ENCODE assay signal across 8 mouse cellular contexts in the genomic region with DNA sequence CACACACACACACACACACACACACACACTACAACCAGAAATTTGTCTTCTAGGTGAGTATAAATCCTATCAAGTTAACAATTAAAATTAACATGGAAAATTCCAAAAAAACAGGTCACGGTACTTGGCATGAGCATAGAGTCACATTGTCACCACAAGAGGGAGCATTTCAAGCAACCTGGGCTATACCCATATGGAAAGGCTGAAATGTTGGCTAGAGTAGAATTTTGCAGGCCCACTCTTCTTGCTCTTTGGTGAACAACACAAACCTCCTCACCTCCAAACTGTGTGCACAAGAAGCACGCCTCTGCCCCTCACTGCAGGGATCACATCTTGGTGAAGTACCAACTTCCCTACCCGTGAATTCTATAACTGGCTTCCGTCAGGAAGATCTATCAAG. TPM values are rescaled to one million over a fixed set of nuclear protein-coding genes. Genes with fewer than 3 reads are reported as not detected.
A peak's percentile ranks its signal among the peaks of the same experiment; 100 is the strongest.
DNase-seq lines count a peak whose midpoint lies in the region; TF ChIP-seq lines count a peak whose summit lies in the region.
"Had no signal": no experiment of that assay in that cellular context is flagged by ENCODE, and none has a peak within 500 bp of the region (broad histone marks: within the 10 kb centered on the region; RNA-seq: fewer than 3 reads in every experiment).

No protein-coding gene starts in this region.

- peak; percentile 80 for TF ChIP-seq CTCF in layer of hippocampus, adult 2 months (conservative IDR thresholded peaks at IDR 0.05)
- peak; percentile 25; the same call in 1 of the 2 replicates for TF ChIP-seq CTCF in bone marrow macrophage, adult 2 months (IDR thresholded peaks at IDR 0.05; ENCODE audit: low read depth, low read length)

- no peak overlapping the region for H3K4me3 ChIP-seq in layer of hippocampus, adult 2 months
- H3K4me3 ChIP-seq in bone marrow macrophage, adult 2 months (ENCODE audit: insufficient read depth, low read length) = no peak overlapping the region
- H3K4me3 ChIP-seq: lung, embryonic 15.5 days had no signal

- TF ChIP-seq POLR2A in bone marrow macrophage, adult 2 months (IDR thresholded peaks at IDR 0.05; ENCODE audit: borderline replicate concordance, low read depth, low read length) = no peak

- H3K27ac ChIP-seq in layer of hippocampus, adult 2 months = no peak overlapping the region
- H3K27ac ChIP-seq in bone marrow macrophage, adult 2 months (ENCODE audit: insufficient read depth, low read depth, low read length) = no peak overlapping the region
- H3K27ac ChIP-seq: lung, embryonic 15.5 days had no signal

- DNase-seq in layer of hippocampus, adult 2 months (ENCODE audit: low spot score in 2 of 2) = peak in 1 of 2 experiments; percentile 21
- DNase-seq in layer of hippocampus, adult 8-10 months (ENCODE audit: low spot score in 2 of 2) = no peak
- DNase-seq in ES-CJ7 (ENCODE audit: low read depth, low spot score) = peak; percentile 75
- peak; percentile 14 to 22 for DNase-seq in heart, postnatal 36 days
- DNase-seq in mesoderm, embryonic 11.5 days (ENCODE audit: low read depth, low spot score) = peak; percentile 61
- DNase-seq in layer of hippocampus, postnatal 36 days = no peak

- intact Hi-C loops in heart, postnatal 36 days (cut with DNase I) = no loop called here

- H3K4me1 ChIP-seq in bone marrow macrophage, adult 2 months (ENCODE audit: control insufficient read depth, insufficient read depth, low read length) = peaks cover 27% of the 10 kb centered on the region

RNA-seq across cellular contexts. Expression of a gene that starts 2.9 kb away (rescaled TPM):
- total RNA-seq in layer of hippocampus, adult 2 months (2021) = 10 to 100 TPM; 33.4 to 34.2 TPM
- total RNA-seq in layer of hippocampus, adult 8-10 months (2022) = 10 to 100 TPM; 33.0 to 34.6 (median 33.5) TPM
- 2.1 TPM in 2 replicates for polyA plus RNA-seq in bone marrow macrophage, adult 2 months (2012; ENCODE audit: insufficient read depth, insufficient read length, missing spikeins)
- total RNA-seq in heart, postnatal 36 days (2021) = 10 to 100 TPM; 17.0 to 17.3 TPM
- total RNA-seq in layer of hippocampus, postnatal 36 days (2021) = 10 to 100 TPM; 34.7 to 35.5 TPM

RNA-seq across cellular contexts. Expression of a gene that starts 12.9 kb away (rescaled TPM):
- total RNA-seq in layer of hippocampus, adult 2 months (2021) = 100 to 1,000 TPM; 502 to 540 TPM
- 100 to 1,000 TPM; 520 to 573 (median 534) TPM for total RNA-seq in layer of hippocampus, adult 8-10 months (2022)
- polyA plus RNA-seq in bone marrow macrophage, adult 2 months (2012; ENCODE audit: insufficient read depth, insufficient read length, missing spikeins) = 256 and 259 TPM in 2 replicates
- total RNA-seq in heart, postnatal 36 days (2021) = 10 to 100 TPM; 91.8 to 93.2 TPM
- total RNA-seq in layer of hippocampus, postnatal 36 days (2021) = 100 to 1,000 TPM; 507 to 547 TPM

RNA-seq across cellular contexts. Expression of a gene that starts 34.4 kb away (rescaled TPM):
- total RNA-seq in layer of hippocampus, adult 2 months (2021) = 10 to 100 TPM; 27.6 to 35.4 TPM
- 10 to 100 TPM; 25.5 to 34.9 (median 29.1) TPM for total RNA-seq in layer of hippocampus, adult 8-10 months (2022)
- polyA plus RNA-seq in bone marrow macrophage, adult 2 months (2012; ENCODE audit: insufficient read depth, insufficient read length, missing spikeins) = 17.8 and 19.0 TPM in 2 replicates
- 10 to 100 TPM; 12.9 to 14.0 TPM for total RNA-seq in heart, postnatal 36 days (2021)
- 10 to 100 TPM; 27.0 to 29.5 TPM for total RNA-seq in layer of hippocampus, postnatal 36 days (2021)

RNA-seq across cellular contexts. Expression of a gene that starts 34.4 kb away (rescaled TPM):
- 10 to 100 TPM; 45.2 to 47.3 TPM for total RNA-seq in layer of hippocampus, adult 2 months (2021)
- total RNA-seq in layer of hippocampus, adult 8-10 months (2022) = 10 to 100 TPM; 43.5 to 47.4 (median 44.0) TPM
- polyA plus RNA-seq in bone marrow macrophage, adult 2 months (2012; ENCODE audit: insufficient read depth, insufficient read length, missing spikeins) = 43.9 and 44.3 TPM in 2 replicates
- total RNA-seq in heart, postnatal 36 days (2021) = 10 to 100 TPM; 16.2 to 17.4 TPM
- 10 to 100 TPM; 41.9 to 45.0 TPM for total RNA-seq in layer of hippocampus, postnatal 36 days (2021)

RNA-seq across cellular contexts. Expression of a gene that starts 50.9 kb away (rescaled TPM):
- 10 to 100 TPM; 10.7 to 11.7 TPM for total RNA-seq in layer of hippocampus, adult 2 months (2021)
- 10 to 100 TPM; 10.0 to 10.9 (median 10.4) TPM for total RNA-seq in layer of hippocampus, adult 8-10 months (2022)
- 4.4 and 4.5 TPM in 2 replicates for polyA plus RNA-seq in bone marrow macrophage, adult 2 months (2012; ENCODE audit: insufficient read depth, insufficient read length, missing spikeins)
- 1 to 10 TPM; 5.0 to 7.7 TPM for total RNA-seq in heart, postnatal 36 days (2021)
- 10 to 100 TPM; 14.0 to 16.4 TPM for total RNA-seq in layer of hippocampus, postnatal 36 days (2021)

Comparison
In these comparisons a context has a peak if more than half of its experiments do, and no peak if none do; other contexts are left out.
1. DNase-seq: peak in ES-CJ7 (single experiment), heart, postnatal 36 days (2 of 2) and mesoderm, embryonic 11.5 days (single experiment); none in layer of hippocampus, adult 8-10 months (0 of 2) and layer of hippocampus, postnatal 36 days (0 of 2).
2. RNA of a gene that starts 12.9 kb away (total RNA-seq): 507 to 547 TPM in layer of hippocampus, postnatal 36 days, 502 to 540 TPM in layer of hippocampus, adult 2 months and 520 to 573 TPM in layer of hippocampus, adult 8-10 months; 91.8 to 93.2 TPM in heart, postnatal 36 days; every median in the first group is over 4 times any median in the second.